Mouse (Mus musculus) G1E (cell line): ENCODE data around the gene Tmem63a. TPM values are rescaled to one million over a fixed set of nuclear protein-coding genes. Genes with fewer than 3 reads are reported as not detected.
A peak's percentile ranks its signal among the peaks of the same experiment; 100 is the strongest.

Experiments used
- ATAC-seq: 2 replicates; pipeline ENCODE4 v1.8.0; 2016; ENCODE audit warnings: mild to moderate bottlenecking; ENCODE audit not compliant: insufficient number of reproducible peaks, poor library complexity, low FRiP score, severe bottlenecking; ENCODE audit errors: extremely low read depth
- DNase-seq: peaks from one replicate; pipeline ENCODE4 v3.0.0; 2012; ENCODE audit warnings: low spot score
- H3K27me3 ChIP-seq: 2 replicates; pipeline ENCODE4 v1.6.1; 2012; ENCODE audit warnings: mild to moderate bottlenecking, low read length, inconsistent platforms; ENCODE audit not compliant: insufficient read depth
- H3K36me3 ChIP-seq: replicated peaks from 2 replicates; pipeline ENCODE3; 2012; ENCODE audit warnings: mild to moderate bottlenecking, inconsistent platforms
- H3K4me1 ChIP-seq: 2 replicates; pipeline ENCODE4 v1.6.1; 2012; ENCODE audit warnings: low read depth, low read length, inconsistent platforms, mixed read lengths; ENCODE audit not compliant: insufficient read depth
- H3K4me3 ChIP-seq: 2 replicates; pipeline ENCODE4 v1.5.1; 2012; ENCODE audit warnings: low read depth, mild to moderate bottlenecking, inconsistent platforms, low read length, moderate library complexity, mixed read lengths
- H3K9me3 ChIP-seq: replicated peaks from 2 replicates; pipeline ENCODE4 v1.6.1; 2012; ENCODE audit warnings: inconsistent platforms
- CTCF ChIP-seq: IDR thresholded peaks from 2 replicates; pipeline ENCODE4 v1.5.1; 2012; ENCODE audit warnings: low read depth, low read length, inconsistent platforms, mixed read lengths
- GATA1 ChIP-seq: IDR thresholded peaks from 2 replicates; pipeline ENCODE4 v1.6.1; 2012; ENCODE audit warnings: borderline replicate concordance, low read length, inconsistent platforms, mixed read lengths
- polyA plus RNA-seq: library from polyadenylated mRNA; stranded (reverse); fragments of >175 nt; gene quantifications from 2 replicates; pipeline ENCODE4 v1.2.3, GENCODE M21; 2012
- total RNA-seq, 2 experiments: library from RNA; stranded (forward) in 1 of 2; stranded (reverse) in 1 of 2; fragments of 200-1000 nt in 1 of 2; fragments of >200 nt in 1 of 2; fragmentation: Nextera tagmentation in 1 of 2; gene quantifications; 2 replicates each; pipeline ENCODE4 v1.2.3; 2014 to 2017

Tmem63a gene
- total and polyA plus RNA-seq, 3 experiments = 2.8 to 3.2 (median 2.8) TPM

- peak; percentile 54 for ATAC-seq
- H3K9me3 ChIP-seq = no peaks in the 10 kb centered on the region
- H3K36me3 ChIP-seq = no peaks in the 10 kb centered on the region
- H3K27me3 ChIP-seq = peaks cover 28% of the 10 kb centered on the region
- TF ChIP-seq CTCF (peak; percentile 27; the same call in 1 of the 2 replicates), GATA1 (no peak)
- no peak overlapping the region for H3K4me3 ChIP-seq
- DNase-seq = peak; percentile 21
- H3K4me1 ChIP-seq = peaks cover 5% of the 10 kb centered on the region
Observed at GRCm38 (mm10) chr1:181022265-181022664, 80.1 kb downstream of the Tmem63a start.

Other genes with a start within 250 kb of the Tmem63a start
- gene Mixl1, start 245.3 kb upstream of the Tmem63a start, total RNA-seq (2014; fragmentation: Nextera tagmentation) = not detected in 2 replicates
- gene Mixl1, start 245.3 kb upstream of the Tmem63a start, total RNA-seq (2017) = 0.11 and 0.12 TPM in 2 replicates
- gene Mixl1, start 245.3 kb upstream of the Tmem63a start, polyA plus RNA-seq = not detected in 2 replicates
- gene Acbd3, start 216.3 kb upstream of the Tmem63a start, total RNA-seq (2014; fragmentation: Nextera tagmentation) = 34.9 and 39.0 TPM in 2 replicates
- 47.7 and 57.1 TPM in 2 replicates for gene Acbd3, start 216.3 kb upstream of the Tmem63a start, total RNA-seq (2017)
- gene Acbd3, start 216.3 kb upstream of the Tmem63a start, polyA plus RNA-seq = 8.2 and 9.0 TPM in 2 replicates
- 1,182 and 1,327 TPM in 2 replicates for gene H3f3a, start 128.4 kb upstream of the Tmem63a start, total RNA-seq (2014; fragmentation: Nextera tagmentation)
- 2,511 and 3,138 TPM in 2 replicates for gene H3f3a, start 128.4 kb upstream of the Tmem63a start, total RNA-seq (2017)
- 1,136 and 1,527 TPM in 2 replicates for gene H3f3a, start 128.4 kb upstream of the Tmem63a start, polyA plus RNA-seq
- 41.0 and 43.2 TPM in 2 replicates for gene Sde2, start 91.2 kb upstream of the Tmem63a start, total RNA-seq (2014; fragmentation: Nextera tagmentation)
- gene Sde2, start 91.2 kb upstream of the Tmem63a start, total RNA-seq (2017) = 52.6 and 72.2 TPM in 2 replicates
- 37.2 and 51.6 TPM in 2 replicates for gene Sde2, start 91.2 kb upstream of the Tmem63a start, polyA plus RNA-seq
- not detected in 2 replicates for gene Lefty2, start 49.2 kb upstream of the Tmem63a start, total RNA-seq (2014; fragmentation: Nextera tagmentation)
- 0.06 and 0.11 TPM in 2 replicates for gene Lefty2, start 49.2 kb upstream of the Tmem63a start, total RNA-seq (2017)
- gene Lefty2, start 49.2 kb upstream of the Tmem63a start, polyA plus RNA-seq = not detected in 2 replicates
- 22.7 and 24.8 TPM in 2 replicates for gene Pycr2, start 38.1 kb upstream of the Tmem63a start, total RNA-seq (2014; fragmentation: Nextera tagmentation)
- gene Pycr2, start 38.1 kb upstream of the Tmem63a start, total RNA-seq (2017) = 23.2 and 26.4 TPM in 2 replicates
- 122 and 154 TPM in 2 replicates for gene Pycr2, start 38.1 kb upstream of the Tmem63a start, polyA plus RNA-seq
- not detected in 2 replicates for gene Lefty1, start 7.3 kb upstream of the Tmem63a start, total RNA-seq (2014; fragmentation: Nextera tagmentation)
- not detected in 2 replicates for gene Lefty1, start 7.3 kb upstream of the Tmem63a start, total RNA-seq (2017)
- gene Lefty1, start 7.3 kb upstream of the Tmem63a start, polyA plus RNA-seq = 0.08 TPM in 1 of 2 replicates, not detected in the other
- gene Ephx1, start 78.6 kb downstream of the Tmem63a start, total RNA-seq (2014; fragmentation: Nextera tagmentation) = not detected in 2 replicates
- not detected in 2 replicates for gene Ephx1, start 78.6 kb downstream of the Tmem63a start, total RNA-seq (2017)
- gene Ephx1, start 78.6 kb downstream of the Tmem63a start, polyA plus RNA-seq = not detected in 2 replicates
- gene 9130409I23Rik, start 108.9 kb downstream of the Tmem63a start, total RNA-seq (2014; fragmentation: Nextera tagmentation) = not detected in 2 replicates
- gene 9130409I23Rik, start 108.9 kb downstream of the Tmem63a start, total RNA-seq (2017) = 0.05 TPM in 1 of 2 replicates, not detected in the other
- not detected in 2 replicates for gene 9130409I23Rik, start 108.9 kb downstream of the Tmem63a start, polyA plus RNA-seq
- 104 and 111 TPM in 2 replicates for gene Nvl, start 201.9 kb downstream of the Tmem63a start, total RNA-seq (2014; fragmentation: Nextera tagmentation)
- 41.0 and 48.0 TPM in 2 replicates for gene Nvl, start 201.9 kb downstream of the Tmem63a start, total RNA-seq (2017)
- gene Nvl, start 201.9 kb downstream of the Tmem63a start, polyA plus RNA-seq = 3.1 and 3.3 TPM in 2 replicates
- gene Cnih4, start 202.3 kb downstream of the Tmem63a start, total RNA-seq (2014; fragmentation: Nextera tagmentation) = 51.6 and 56.2 TPM in 2 replicates
- 41.8 and 55.8 TPM in 2 replicates for gene Cnih4, start 202.3 kb downstream of the Tmem63a start, total RNA-seq (2017)
- 5.4 and 5.9 TPM in 2 replicates for gene Cnih4, start 202.3 kb downstream of the Tmem63a start, polyA plus RNA-seq